Mouse (Mus musculus) MN1 (cell line): ENCODE measurements around the gene Astn1.

Source experiments
- DNase-seq: peaks from one replicate; pipeline ENCODE4 v3.0.0-alpha.2; 2016; ENCODE audit warnings: low spot score

The Astn1 gene

DNA sequence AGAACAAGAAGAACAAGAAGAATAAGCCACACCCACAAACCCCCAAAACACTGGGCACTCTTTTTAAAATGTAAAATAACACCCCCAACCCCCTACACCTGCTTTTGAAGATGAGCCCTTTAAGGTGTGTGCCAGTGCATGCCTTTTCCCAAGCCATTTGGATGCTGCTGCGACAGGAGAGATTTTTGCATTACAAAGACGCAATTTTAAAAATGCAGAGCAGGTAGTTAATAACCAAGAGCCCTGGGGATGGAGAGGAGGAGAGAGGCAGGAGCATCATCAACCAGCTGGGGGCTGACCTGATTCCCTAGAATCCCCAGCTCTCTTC lies at the start of gene Astn1:
Gene Astn1 (plus strand): TSS at position 310 of the 328 bp plus-strand sequence.
- no peak for DNase-seq

DNA sequence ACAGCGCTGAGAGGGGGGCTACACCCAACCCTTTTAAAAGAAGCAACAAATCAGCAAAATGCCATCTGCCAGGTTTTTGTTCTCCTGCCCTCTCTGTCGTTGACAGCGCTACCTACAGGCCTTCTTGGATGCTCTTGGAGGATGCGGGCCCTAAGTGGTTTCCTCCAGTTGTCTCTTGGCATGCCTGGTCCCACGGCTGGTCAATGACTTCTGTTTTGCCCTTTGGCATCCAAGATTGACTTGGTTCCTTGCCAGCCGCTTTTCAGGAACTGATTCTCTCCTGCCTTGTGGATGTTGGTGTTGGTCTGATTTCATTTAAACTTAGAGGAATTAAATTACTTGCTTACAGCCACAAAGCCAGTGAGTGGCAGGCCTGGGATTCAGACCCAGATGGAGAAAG lies 38.7 kb upstream of the Astn1 start:
- peak; percentile 76 for DNase-seq

DNA sequence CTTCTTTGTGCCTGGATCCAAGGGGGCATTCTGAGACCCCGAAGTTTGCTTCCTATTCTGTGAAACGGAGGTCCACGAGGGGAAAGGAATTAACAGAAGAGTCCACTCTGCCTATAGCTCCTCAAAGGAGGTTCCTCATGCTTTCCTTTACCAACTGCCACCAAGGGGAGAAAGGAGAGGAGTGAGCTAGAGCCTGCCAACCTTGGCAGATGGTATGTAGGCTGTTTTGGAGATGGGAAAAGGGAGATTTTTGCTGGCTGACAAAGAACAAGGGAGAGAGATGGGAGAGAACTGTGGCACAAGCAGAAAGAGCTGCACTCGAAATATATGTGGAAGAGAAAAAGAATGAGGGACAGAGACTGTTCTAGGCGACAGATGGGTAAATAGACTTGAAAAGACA lies 33.9 kb upstream of the Astn1 start:
- DNase-seq = no peak

DNA sequence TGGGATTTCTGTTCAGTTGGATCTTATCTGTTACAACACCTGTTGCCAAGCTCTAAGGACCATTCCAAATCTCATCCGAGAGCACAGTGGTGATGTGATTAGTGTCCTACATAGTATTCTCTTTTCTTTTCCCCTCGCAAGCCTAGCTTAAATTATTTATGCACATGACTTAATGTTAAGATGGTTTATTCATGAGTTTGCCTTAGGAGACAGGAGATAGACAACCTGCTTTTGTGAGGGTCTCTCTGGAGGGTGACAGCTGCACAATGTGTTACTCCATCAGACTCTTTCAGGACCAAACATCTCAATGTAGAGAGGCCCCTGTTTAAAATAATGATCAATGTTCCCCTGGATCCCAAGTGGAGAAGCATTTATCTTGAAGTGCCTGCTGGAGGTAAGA lies 33.2 kb upstream of the Astn1 start:
- no peak for DNase-seq

DNA sequence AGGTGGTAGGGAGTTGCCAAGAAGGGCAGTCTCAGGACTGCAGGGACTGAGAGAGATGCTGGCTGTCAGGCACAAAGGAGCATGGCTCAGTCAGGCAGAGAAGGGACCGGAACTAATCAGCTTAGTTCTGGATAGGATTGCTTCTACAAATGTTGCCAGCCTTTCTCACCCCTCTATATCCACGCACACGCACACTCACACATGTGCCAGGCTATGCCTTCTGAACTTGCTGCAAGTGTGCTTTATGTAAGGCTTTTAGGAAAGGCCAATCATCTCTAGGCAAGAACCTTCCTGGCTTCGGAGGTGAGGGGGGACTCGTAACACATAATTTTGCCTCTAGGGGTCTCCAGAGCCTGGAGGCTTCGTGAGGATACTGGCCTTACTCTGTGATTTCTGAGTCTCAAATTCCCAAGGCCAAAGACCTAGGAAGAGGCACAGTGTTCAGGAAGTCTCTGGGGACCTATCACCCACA lies 18.8 kb upstream of the Astn1 start:
- peak; percentile 63 for DNase-seq

DNA sequence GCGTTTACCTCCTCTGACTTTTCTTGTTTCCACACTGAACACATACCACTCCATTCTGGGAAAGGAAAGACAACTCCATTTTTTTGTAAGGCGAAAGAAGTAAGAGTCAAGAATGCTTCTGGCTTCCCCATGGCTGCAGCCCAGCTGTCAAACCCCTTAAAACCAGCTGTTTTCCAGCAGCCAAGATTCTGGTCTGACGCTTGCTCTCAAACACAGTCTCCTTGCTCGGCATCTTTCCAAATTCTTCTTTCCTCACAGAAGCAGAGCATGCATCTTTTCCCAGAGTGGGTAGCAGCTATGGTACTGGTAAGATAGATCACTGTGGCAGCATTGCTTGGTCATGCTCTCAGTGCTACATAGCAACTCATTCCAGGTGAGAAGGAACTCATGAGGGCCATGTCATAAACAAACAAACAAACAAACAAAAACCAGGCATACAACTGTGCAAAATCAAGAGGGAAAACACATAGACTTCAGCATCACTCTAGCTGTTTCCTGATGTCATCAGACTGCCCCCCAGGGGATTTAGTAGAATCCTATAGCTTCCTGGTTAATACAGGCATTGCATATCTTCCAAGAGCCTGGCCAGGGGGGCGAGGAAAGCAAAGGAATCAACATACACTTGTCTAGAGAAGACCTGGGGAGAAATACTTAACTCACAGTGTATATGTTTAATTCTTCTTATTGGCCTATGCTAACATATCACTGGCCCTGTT lies 8.3 kb upstream of the Astn1 start:
- DNase-seq = peak; percentile 34

DNA sequence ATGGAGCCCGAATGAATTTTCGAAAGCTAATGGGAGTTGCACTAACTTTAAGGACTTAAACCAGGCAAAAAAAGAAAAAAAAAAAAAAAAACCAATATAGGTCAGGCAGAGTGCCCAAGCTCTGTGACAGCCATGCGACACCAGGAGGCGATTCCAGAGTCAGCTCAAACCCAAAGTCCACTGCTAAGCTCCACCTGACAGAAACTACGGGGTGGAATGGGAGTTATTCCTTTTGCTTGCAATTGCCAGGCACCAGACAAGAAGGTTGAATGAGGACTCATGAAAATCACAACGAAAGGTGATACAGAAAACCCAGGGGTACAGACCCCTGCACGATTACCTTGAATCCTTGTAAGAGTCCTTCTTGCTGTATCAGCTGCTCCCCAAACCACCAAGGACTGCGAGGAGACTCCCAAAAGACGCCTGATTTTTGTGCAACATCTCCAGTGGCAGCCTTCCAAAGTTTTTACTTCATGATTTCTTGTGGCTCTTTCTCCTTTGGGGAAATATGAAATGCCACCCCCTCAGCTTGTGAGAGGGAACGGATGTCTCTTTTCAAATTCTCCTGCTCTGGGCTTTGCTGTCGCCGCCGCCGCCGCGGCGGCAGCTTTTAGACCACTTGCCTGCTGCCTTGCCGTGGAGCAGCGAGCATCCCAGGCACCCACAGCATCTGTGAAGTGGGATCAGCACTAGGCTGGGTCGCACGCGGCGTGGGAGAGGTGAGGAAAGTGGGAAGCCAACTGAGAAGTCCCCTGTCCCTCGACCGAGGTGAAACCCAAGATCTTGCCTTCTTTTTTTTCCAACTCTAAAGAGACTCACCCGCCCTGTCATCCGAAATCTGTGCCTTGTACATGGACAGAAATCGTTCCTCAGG lies 6.7 kb upstream of the Astn1 start:
- peak; percentile 60 for DNase-seq

DNA sequence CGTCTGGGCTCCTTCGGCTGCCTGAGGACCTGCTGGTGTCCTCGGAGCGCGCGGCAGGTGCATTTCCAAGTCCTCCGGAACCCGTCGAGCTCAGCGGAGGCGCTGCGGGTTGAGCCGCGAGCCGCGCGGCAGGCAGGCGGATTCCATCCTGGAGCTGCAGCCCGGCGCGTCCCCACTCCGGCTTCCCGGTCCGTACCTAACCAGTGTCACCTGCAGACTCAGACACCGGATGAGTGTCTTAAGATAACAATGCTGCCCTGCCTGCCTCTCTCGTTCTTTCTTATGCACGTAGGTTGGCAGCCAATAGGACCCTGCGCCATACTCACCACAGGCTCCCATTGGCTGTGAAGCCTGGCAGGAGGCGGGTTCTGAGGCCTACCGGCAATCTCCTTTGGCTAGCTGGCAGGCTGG lies 6.0 kb upstream of the Astn1 start, which contains the start of gene Brinp2:
Gene Brinp2 (minus strand): TSS at position 276 of the 411 bp plus-strand sequence.
- DNase-seq = peak; percentile 95

DNA sequence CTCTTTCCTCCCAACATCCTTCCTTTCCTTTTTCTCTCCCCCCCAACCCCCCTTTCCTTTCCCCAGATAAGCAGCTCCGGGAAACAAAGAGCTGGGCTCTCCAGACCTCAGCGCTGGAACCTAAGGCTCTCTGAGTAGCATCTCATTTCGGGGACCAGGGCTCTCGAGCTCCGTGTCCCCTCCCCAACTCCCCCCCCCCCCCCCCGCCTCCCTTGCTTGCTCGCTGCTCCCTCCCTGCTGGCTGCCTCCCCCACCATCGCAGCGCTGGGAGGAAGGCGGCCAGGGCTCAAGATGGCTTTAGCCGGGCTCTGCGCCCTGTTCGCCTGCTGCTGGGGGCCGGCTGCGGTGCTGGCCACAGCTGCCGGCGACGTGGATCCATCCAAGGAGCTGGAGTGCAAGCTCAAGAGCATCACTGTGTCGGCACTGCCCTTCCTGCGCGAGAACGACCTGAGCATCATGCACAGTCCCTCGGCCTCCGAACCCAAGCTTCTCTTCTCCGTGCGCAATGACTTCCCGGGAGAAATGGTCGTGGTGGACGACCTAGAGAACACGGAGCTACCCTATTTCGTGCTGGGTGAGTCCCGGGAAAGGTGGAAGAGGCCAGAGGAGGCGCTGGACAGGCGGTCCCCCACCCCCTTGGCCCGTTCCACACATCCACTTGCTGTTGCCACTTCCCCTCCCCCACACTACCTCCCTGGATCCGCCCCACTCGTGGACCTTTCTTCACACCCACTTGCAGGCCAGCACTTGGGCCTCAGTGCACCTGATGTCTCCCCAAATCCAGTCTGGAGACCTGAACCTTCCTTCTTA lies 424 bp downstream of the Astn1 start:
- DNase-seq = peak; percentile 69

DNA sequence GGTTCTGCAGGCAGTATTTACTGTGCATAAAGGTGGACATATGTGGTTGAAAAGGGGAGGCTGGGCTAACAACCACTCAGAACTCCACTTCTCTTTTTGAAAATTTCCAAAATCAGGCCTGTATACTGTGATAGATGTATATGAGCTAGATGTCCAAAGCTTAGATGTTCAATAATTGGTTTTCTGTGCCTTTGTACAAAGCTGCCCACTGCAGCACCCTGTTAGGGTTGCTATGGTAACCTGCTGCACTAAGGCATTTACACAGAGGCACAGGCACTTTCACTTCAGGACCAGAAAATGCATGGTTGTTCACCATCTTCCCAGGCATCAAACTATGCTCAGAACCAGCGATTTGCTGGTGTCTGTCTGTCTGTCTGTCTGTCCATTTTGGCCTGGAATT lies 2.4 kb downstream of the Astn1 start:
- peak; percentile 38 for DNase-seq

DNA sequence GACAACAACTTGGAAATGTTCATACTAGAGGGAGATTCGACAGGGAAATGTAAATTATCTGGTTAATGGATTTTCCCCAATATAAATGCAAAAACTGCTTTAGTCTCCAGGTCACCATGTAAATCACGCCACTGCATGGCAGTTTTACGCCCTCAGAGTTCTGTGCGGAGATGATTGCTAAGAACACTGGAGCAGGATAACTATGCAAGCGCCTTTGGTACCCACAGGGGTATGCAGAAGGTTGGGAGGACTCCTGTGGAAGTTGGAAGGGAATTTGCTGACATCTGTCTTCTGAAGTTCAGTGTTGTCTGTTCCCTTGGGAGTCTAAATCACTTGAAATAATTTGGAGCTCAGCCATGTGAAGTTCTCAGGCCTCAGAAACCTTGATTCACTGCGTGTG lies 20.2 kb downstream of the Astn1 start:
- no peak for DNase-seq

DNA sequence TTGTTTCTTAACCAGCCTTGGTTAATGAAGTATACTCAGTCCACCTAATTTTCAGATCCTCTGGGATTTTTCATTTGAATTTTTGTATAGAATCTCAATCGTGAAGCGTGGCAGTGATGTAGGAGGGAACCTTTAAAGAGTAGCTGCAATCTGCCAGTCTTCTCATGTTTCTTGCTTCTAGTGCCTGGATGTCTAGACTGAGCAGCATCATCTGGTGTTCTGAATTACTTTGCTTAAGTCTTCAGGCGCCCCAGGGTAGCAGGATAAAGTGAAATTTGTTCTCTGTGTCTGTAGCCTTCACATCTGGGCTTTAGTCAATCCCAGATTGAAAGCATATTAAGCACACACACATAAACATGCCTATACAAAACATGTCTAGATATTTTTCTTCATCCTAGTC lies 21.1 kb downstream of the Astn1 start:
- DNase-seq = no peak

DNA sequence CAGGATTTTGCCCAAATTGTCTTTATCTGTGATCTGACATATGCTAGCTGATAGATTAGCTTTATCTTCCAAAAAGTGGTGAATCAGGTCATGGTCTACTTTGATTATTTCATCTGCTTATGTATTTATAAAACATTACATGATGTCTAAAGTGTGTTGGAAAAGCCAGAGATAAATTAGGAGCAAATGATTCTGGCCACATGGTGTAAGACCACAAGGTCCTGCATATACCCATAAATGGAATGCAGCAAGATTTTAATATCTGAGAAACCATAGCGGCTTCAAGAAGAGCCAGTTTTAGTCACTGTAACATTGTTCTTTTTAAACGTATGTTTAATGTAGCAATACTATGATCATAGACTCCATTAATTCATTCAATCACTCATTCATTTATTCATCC lies 23.2 kb downstream of the Astn1 start:
- DNase-seq = no peak

DNA sequence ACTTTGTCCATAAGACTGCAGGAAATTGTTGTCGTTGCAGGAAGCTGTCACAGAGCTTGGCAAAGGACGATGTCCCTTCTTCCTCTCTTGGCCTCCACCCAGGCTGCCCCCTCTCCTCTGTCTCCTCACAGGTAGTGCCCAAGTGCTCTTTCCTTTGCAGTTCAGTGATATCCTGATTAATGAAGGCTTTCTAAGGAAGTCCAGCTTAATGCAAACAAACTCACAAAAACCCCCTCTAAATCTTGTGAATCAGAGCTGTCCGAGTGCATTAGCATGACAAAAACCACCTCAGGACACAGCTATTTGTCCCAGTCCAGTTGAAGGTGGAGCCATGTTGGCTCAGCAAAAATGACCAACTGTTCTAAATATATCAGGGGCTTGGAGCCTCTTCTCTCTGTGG lies 24.7 kb downstream of the Astn1 start:
- peak; percentile 79 for DNase-seq

DNA sequence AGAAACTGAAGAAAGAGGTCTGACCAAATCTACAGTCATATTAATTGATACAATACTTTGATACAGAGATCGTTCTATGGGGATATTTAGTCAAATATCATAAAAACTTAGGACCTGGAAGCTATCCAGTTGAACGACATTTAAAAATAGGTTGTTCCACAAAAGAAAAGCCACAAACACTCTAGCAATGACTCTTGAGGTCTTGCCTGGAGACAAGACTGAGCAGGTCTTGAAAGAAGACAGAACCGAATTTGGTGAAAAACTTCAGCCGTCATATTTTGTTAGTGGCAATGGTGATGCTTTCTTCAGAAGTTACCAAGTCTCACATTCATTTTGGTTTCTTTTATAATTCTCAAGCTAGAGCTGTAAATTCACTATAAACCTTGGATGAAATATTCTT lies 26.9 kb downstream of the Astn1 start:
- DNase-seq = no peak

DNA sequence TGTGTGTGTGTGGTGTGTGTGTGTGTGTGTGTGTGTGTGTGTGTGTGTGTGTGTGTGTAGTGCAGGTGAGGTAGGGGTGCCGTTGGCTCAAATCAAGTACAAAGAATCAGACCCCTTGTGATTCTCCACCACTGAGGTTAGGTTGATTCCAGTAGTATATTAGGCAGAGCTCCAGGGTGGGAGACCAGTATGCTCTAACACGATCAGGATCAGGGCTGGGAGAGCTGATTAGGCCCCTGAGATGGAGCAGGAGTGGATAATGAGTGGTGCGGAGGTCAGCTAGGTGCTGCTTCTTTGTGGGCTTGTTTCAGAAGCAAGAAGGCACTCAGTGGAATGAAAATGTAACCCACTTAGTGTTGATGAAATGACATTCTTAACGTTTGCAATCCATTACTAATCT lies 28.6 kb downstream of the Astn1 start:
- peak; percentile 29 for DNase-seq

DNA sequence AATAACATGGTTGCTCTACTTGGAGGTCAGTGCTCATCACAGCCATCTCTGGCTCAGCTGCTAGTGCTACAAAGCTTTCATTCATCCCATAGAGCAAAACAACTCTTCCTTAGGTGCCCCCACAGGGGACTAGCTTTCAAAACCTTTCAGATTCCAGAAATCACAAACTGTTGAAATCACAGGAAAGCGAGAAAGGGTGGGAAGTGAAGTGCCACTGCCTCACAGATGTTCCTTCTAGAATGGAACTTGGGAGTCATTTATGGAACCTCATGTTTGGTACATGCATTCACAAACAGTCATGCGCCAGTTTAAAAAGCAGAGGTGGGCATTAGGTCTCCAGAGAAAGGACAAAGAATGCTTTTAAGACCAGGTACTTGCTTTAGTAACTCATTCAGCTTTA lies 35.0 kb downstream of the Astn1 start:
- no peak for DNase-seq

DNA sequence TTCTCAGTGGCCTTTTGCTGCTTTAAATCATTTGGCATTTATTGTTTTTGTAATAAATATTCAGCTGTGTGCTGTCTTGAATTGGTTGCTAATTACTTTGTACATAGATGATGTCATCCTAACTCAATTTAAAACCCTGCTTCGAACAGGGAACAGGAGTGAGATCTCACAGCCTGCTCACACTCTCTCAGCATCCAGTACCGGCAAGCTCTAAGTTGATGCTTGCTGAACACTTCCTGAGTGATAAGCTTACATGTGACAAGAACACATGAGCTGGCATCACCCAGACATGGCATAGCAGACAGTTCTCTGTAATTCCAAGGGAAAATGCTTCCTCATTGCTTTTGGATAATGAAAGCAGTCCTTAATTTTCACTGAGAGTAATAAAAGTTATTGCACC lies 38.8 kb downstream of the Astn1 start:
- DNase-seq = peak; percentile 51

DNA sequence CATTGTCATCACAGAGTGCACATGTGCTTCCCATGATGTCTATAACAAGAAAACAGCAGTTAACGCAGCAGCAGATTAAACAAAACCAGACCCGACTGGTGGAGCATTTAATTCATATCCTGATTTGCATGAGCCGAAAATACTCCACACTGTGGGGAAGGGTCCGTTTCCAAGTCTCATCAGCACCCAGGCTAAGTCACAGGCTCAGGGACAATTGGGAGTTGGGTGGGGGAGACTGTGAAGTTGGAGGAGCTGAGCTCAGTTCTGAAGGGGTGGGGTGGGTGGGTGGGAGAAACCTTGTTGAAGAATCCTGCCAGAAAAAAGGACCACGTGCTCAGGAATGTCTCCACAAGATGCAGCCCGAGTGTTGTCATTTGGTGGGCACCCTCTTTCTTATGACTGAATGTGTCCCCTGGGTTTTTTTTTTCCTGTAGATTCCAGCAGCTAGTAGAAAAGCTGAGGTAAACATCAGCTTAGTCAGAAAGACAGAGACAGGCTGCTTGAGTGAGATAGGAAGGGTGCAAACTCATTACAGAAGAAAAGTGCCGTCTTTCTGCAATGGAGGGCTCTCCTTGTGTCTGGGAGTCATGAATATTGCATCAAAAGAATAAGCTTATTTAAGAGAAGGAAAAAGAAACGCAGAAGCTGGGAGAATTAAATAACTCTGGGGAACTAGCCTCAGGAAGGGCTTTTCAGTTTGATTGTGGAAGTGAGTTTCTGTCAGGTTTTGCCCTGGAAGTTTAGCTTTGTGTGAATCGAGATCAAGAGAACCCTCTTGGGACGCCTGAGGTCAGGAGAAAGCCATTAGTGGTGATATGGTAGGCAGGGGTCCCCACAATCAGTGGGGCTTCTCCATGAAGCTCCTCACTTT lies 44.1 kb downstream of the Astn1 start:
- no peak for DNase-seq

DNA sequence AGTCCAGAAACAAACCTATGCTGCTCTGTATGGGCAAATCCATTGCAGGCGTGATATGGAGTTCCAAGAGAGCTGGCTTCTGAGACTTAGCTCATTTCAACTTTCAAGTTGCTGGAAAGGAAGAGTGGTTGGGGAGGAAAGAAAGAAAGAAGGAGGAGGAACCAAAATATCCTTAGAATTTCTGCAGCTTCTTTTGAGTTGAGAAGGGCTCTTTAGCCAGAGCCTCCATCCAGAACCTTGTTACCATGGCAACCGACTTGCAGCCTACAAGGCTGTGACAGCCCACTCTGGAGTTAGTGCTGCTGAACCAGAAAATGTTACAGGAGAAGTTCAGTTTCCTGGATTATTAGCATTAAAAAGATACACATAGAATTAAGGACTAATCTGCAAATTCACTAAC lies 46.1 kb downstream of the Astn1 start:
- DNase-seq = peak; percentile 58

DNA sequence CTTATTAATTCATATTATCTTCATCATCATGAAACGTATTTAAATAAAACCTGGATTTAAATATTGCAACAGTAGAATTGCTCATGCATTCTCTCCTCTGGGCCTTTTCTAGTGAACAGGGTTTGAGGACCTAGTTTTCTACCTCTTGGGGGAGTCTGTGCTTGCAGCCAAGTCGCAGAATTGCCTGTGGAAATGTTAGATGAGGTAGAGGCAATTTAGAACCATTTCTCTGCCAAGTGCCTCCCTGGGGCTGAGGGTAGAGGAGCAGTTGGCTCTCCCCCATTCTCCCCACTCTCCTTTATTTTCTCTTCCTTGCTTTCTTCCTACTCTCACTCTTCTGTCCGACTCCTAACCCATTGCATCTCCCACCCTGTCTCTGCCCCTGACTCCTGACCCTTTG lies 49.1 kb downstream of the Astn1 start:
- DNase-seq = no peak

DNA sequence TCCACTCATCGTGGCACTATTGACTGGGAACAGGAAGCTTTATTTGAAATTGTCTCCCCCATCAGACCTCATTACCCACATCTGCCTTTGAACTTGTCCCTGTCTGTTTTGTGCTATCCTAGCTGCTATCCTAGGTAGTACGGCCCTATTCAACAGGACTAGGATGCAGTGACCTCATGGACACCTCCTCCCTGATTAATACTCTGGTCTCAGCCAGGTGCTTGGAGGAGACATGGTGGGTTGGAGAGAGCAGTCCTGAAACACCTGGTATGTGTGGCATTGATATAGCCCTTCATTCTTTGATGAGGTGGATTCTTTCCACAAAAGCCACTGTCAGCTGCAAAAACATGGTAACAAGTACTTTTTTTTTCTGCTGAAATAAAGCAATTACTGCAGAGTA lies 52.1 kb downstream of the Astn1 start:
- no peak for DNase-seq
